Mouse (Mus musculus) Muller cell, postnatal 12 days (primary cell): ENCODE measurements around the gene Fam98c.
"Not testable (repeated sequence)": the region's sequence is repeated elsewhere in the genome, so short reads cannot be mapped to it uniquely, and the experiment has no call there.

ENCODE experiments used
- DNase-seq: peaks from one replicate; pipeline ENCODE4 v3.0.0-alpha.2; 2015; ENCODE audit errors: inconsistent ontology term

Gene Fam98c

GRCm38 (mm10) chr7:29155838-29156782 is at the start of gene Fam98c:
Gene Fam98c (minus strand): TSS chr7:29156234.
- DNase-seq, result peak; percentile 90

GRCm38 (mm10) chr7:29202577-29202976 is 46.5 kb upstream of the Fam98c start:
- no peak for DNase-seq

- not testable (repeated sequence) for DNase-seq
These were observed 38.2 kb upstream of the Fam98c start for GRCm38 (mm10) chr7:29194230-29194629.

- DNase-seq, result not testable (repeated sequence)
These were observed 25.3 kb upstream of the Fam98c start for GRCm38 (mm10) chr7:29181323-29181722.

GRCm38 (mm10) chr7:29180854-29181236 is 24.8 kb upstream of the Fam98c start:
- DNase-seq, result no peak

GRCm38 (mm10) chr7:29180077-29180853 is 24.2 kb upstream of the Fam98c start, which contains the start of gene Psmd8:
Gene Psmd8 (minus strand): TSS chr7:29180701.
- peak; percentile 98 for DNase-seq

- peak; percentile 68 for DNase-seq
These were observed 23.3 kb upstream of the Fam98c start for GRCm38 (mm10) chr7:29179323-29179722.

- no peak for DNase-seq
These were observed 22.1 kb upstream of the Fam98c start for GRCm38 (mm10) chr7:29178106-29178505.

GRCm38 (mm10) chr7:29172390-29173016 is 16.5 kb upstream of the Fam98c start:
- DNase-seq, result no peak

GRCm38 (mm10) chr7:29171562-29172097 is 15.6 kb upstream of the Fam98c start:
- no peak for DNase-seq

GRCm38 (mm10) chr7:29170755-29171561 is 14.9 kb upstream of the Fam98c start:
- no peak for DNase-seq

- peak; percentile 89 for DNase-seq
These were observed 14.2 kb upstream of the Fam98c start, which contains the start of the genes Ggn and Spred3 for GRCm38 (mm10) chr7:29170066-29170754. Gene Ggn (plus strand): TSS chr7:29170210. Gene Spred3 (minus strand): TSS chr7:29170411.

- DNase-seq, result peak; percentile 98
These were observed 13.4 kb upstream of the Fam98c start for GRCm38 (mm10) chr7:29169231-29170065.

- DNase-seq, result peak; percentile 36
These were observed 12.8 kb upstream of the Fam98c start for GRCm38 (mm10) chr7:29168791-29169230.

- peak; percentile 75 for DNase-seq
These were observed 12.2 kb upstream of the Fam98c start for GRCm38 (mm10) chr7:29168121-29168695.

GRCm38 (mm10) chr7:29167656-29168055 is 11.6 kb upstream of the Fam98c start:
- DNase-seq, result no peak

GRCm38 (mm10) chr7:29162750-29163525 is 6.9 kb upstream of the Fam98c start:
- no peak for DNase-seq

- DNase-seq, result no peak
These were observed 6.3 kb upstream of the Fam98c start for GRCm38 (mm10) chr7:29162294-29162693.
